Mouse (Mus musculus) left cerebral cortex, adult 18-20 months (tissue): ENCODE measurements at regions not wholly inside any gene's neighbourhood (a gene's known extent, or its start where the extent isn't known, plus 50 kb on each side); places are given as distances from the start of the nearest gene placed in this dataset.

Experiments used
- DNase-seq, 2 experiments: peaks; one replicate each; pipeline ENCODE4 v3.0.0; 2021 to 2022; ENCODE audit warnings: low spot score in 2 of 2, mixed read lengths in 1 of 2

- DNase-seq: peak in 1 of 2 experiments; percentile 3
Observed at GRCm38 (mm10) chr3:4669971-4670370, 1080.6 kb upstream of the Gm8797 start.

- no peak for DNase-seq
Observed at GRCm38 (mm10) chr3:4689506-4689905, 1061.1 kb upstream of the Gm8797 start.
